Mouse (Mus musculus) liver, embryonic 13.5 days (tissue): ENCODE measurements around the gene Cdh12. TPM values are rescaled to one million over a fixed set of nuclear protein-coding genes. Genes with fewer than 3 reads are reported as not detected.
"Not testable (repeated sequence)": the region's sequence is repeated elsewhere in the genome, so short reads cannot be mapped to it uniquely, and the experiment has no call there.

Experiments used
- ATAC-seq: fragments of 200-750 bp; cut with Nextera tagmentation; 2 replicates; pipeline ENCODE4 v1.8.0; 2017; ENCODE audit warnings: low read depth, mild to moderate bottlenecking, moderate number of reproducible peaks, moderate library complexity
- DNase-seq: peaks from one replicate; pipeline ENCODE4 v3.0.0; 2022
- H3K27ac ChIP-seq: fragments of 300-500 bp; sonication (generic); 2 replicates; pipeline ENCODE4 v1.5.1; 2015; ENCODE audit warnings: moderate library complexity, mild to moderate bottlenecking, inconsistent platforms
- H3K27me3 ChIP-seq: fragments of 300-500 bp; sonication (generic); 2 replicates; pipeline ENCODE4 v1.6.1; 2015; ENCODE audit warnings: mild to moderate bottlenecking, inconsistent platforms
- H3K36me3 ChIP-seq: fragments of 300-500 bp; sonication (generic); 2 replicates; pipeline ENCODE4 v1.6.1; 2015; ENCODE audit warnings: mild to moderate bottlenecking, inconsistent platforms
- H3K4me1 ChIP-seq: fragments of 300-500 bp; sonication (generic); replicated peaks from 2 replicates; pipeline ENCODE4 v1.6.1; 2015; ENCODE audit warnings: inconsistent platforms
- H3K4me2 ChIP-seq: fragments of 300-500 bp; sonication (generic); 2 replicates; pipeline ENCODE4 v1.6.1; 2015; ENCODE audit warnings: inconsistent platforms, mild to moderate bottlenecking, moderate library complexity
- H3K4me3 ChIP-seq: fragments of 300-500 bp; sonication (generic); replicated peaks from 2 replicates; pipeline ENCODE4 v1.5.1; 2015; ENCODE audit warnings: mild to moderate bottlenecking, inconsistent platforms
- H3K9ac ChIP-seq: fragments of 300-500 bp; sonication (generic); 2 replicates; pipeline ENCODE4 v1.6.1; 2015; ENCODE audit warnings: mild to moderate bottlenecking, inconsistent platforms
- H3K9me3 ChIP-seq: fragments of 300-500 bp; sonication (generic); replicated peaks from 2 replicates; pipeline ENCODE4 v1.6.1; 2016; ENCODE audit warnings: inconsistent platforms
- WGBS: fragments of 180-500 bp; shearing (Covaris S2); methylation state at CpG from one replicate; pipeline ENCODE4 v1.1.7; 2015; ENCODE audit not compliant: insufficient replicate concordance; 5-methylcytosine and 5-hydroxymethylcytosine counted together
- polyA plus RNA-seq: library from polyadenylated mRNA; unstranded; fragments of >200 nt; fragmentation: Nextera tagmentation; extraction: Ambion mirVana; gene quantifications from 2 replicates; pipeline ENCODE4 v1.2.1, GENCODE M21; 2015

Cdh12 gene
- polyA plus RNA-seq, 1 experiment from 2014 or later: not detected

DNA sequence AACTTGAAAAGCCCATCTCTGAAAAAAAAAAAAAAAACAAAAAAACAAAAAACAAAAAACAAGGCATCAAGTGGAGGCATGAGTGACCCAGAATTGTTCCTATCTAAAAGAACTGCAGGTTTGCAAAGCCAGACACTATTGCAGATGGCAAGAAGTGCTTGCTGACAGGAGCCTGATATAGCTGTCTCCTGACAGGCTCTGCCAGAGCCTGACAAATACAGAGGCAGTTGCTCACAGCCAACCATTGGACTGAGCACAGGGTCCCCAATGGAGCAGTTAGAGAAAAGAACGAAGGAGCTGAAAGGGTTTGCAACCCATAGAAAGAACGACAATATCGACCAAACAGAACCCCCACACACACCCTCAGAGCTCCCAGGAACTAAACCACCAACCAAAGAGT lies 156.7 kb downstream of the Cdh12 start:
- ATAC-seq: not testable (repeated sequence)
- WGBS: 60% methylated on average over 3 of the region's 3 CpGs

DNA sequence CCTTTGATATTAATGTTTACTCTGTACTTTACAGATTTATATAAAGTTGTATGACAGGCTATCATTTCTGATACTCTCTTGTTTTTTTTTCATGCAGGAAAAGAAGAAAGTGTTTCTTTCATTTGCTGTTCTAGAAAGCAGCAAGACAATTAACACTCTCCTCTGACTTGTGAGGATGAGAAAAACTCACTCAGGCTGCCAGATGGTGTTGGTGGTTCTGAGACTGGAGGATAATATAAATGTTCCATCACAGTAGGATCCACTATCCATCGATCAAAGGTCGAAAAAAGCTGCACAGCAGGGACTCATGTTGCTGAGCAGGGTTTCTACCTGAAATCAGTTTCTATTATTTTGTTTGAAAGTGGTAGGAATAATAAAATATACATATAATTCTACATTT lies 185.5 kb downstream of the Cdh12 start:
- H3K36me3 ChIP-seq: no peaks in the 10 kb centered on the region
- DNase-seq (no peak), ATAC-seq (no peak)
- no peaks in the 10 kb centered on the region for H3K27me3 ChIP-seq
- H3K4me2 ChIP-seq: no peak overlapping the region
- no peaks in the 10 kb centered on the region for H3K9me3 ChIP-seq
- no peak overlapping the region for H3K4me3 ChIP-seq
- 60% methylated on average over 2 of the region's 2 CpGs for WGBS
- H3K27ac ChIP-seq: no peak overlapping the region
- H3K9ac ChIP-seq: no peak overlapping the region
- H3K4me1 ChIP-seq: no peaks in the 10 kb centered on the region

More for the DNA sequence above, 156.7 kb downstream of the Cdh12 start:
- H3K4me3 ChIP-seq, H3K36me3 ChIP-seq, H3K4me1 ChIP-seq, H3K27ac ChIP-seq, H3K9me3 ChIP-seq, DNase-seq, H3K27me3 ChIP-seq, H3K9ac ChIP-seq, H3K4me2 ChIP-seq: not testable (repeated sequence)

DNA sequence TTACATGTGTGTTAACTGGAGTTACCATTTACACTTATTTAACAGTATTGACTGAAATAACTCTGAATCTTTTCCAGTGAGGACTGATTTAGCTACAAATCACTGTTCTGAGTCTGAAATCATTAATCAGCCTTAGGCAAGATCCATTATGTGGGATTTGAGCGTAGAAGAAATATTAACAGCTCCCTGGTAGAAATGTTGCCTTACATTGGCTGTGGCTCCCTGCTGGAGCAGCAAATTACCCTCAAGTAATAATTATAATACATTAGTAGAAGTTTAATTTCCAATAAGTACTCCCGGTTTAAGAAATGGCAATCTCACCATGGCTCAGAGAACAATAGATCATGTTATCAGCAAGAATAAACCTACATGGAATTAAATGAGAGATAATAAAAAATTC lies 190.1 kb downstream of the Cdh12 start:
- no peaks in the 10 kb centered on the region for H3K36me3 ChIP-seq
- WGBS: 70% methylated on average over 2 of the region's 2 CpGs
- H3K4me1 ChIP-seq: no peaks in the 10 kb centered on the region
- no peak overlapping the region for H3K9ac ChIP-seq
- no peak overlapping the region for H3K27ac ChIP-seq
- H3K4me2 ChIP-seq: no peak overlapping the region
- H3K9me3 ChIP-seq: no peaks in the 10 kb centered on the region
- ATAC-seq (no peak), DNase-seq (no peak)
- no peaks in the 10 kb centered on the region for H3K27me3 ChIP-seq
- no peak overlapping the region for H3K4me3 ChIP-seq

DNA sequence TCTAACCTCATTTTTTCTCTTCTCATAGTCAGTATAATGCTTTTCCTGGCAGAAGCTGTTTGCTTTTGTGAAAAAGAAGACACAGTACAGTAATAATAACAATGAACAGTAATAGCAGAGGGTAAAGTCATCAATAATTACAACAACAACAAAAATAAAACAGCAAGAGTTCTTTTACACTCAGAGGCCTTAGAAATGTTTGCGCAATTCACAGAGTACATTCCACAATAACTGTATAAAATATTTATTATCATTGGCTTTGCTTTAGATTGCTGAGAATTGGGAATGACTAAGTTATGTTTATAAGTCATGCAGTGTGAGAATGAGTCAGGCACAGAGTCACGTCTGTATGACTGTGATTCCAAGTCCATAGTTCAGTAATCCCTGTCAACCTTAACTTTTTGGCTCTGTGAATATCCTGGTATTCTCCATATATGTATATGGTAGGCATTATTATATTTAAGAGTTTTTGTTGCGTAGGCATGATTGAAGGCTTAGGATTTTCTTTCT lies 193.9 kb downstream of the Cdh12 start:
- Histone ChIP-seq H3K36me3 (no peaks in the 10 kb centered on the region), H3K9me3 (no peaks in the 10 kb centered on the region), H3K4me1 (no peaks in the 10 kb centered on the region), H3K27me3 (no peaks in the 10 kb centered on the region), H3K27ac (no peak overlapping the region), H3K4me3 (no peak overlapping the region), H3K9ac (no peak overlapping the region), H3K4me2 (no peak overlapping the region)
- WGBS: 70% methylated on average over 3 of the region's 3 CpGs
- DNase-seq (no peak), ATAC-seq (no peak)

DNA sequence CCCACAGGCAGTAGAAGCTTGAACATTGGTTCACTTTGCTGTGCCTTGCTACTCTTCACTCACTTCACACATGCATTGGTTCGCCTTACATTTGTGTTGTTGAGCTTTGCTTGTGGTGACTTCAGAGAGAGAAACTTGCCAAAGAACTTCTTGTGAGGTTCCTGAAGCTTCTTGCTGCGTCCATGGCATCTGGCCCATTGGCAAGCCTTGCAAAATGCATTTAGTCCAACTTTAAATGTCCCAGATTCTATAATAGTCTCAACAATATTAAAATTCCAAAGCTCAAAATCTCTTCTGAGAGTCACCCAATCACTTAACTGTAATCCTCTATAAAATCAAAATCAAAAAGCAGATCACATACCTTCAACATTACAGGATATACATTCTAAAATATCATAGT lies 211.2 kb downstream of the Cdh12 start:
- Histone ChIP-seq H3K4me3 (no peak overlapping the region), H3K9me3 (no peaks in the 10 kb centered on the region), H3K36me3 (no peaks in the 10 kb centered on the region), H3K9ac (no peak overlapping the region), H3K27ac (no peak overlapping the region), H3K4me2 (no peak overlapping the region), H3K4me1 (no peaks in the 10 kb centered on the region), H3K27me3 (no peaks in the 10 kb centered on the region)
- DNase-seq: no peak
- WGBS: 29% methylated on average over 2 of the region's 2 CpGs
- no peak for ATAC-seq

DNA sequence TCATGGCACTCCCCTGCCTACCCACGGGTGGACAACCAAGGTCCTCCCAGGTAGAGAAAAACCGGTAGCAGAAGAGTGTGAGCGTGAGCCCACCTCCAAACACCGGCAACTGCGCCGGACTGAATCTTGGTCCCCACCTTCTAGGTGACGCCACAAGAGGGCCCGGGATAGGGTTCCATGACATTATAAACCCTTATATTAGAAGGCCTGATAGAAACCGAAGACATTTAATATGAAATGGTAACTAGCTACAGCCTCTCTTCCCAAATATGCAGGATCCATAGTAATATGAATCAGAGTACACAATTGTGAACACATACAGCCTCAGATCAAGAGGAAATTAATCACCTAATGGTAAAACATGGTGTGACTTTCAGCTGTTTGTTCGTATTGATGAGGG lies 217.6 kb downstream of the Cdh12 start, which contains the start of gene Acot10:
Acot10 (minus strand) TSS at position 101 of the 400 bp plus-strand sequence.
- H3K9ac ChIP-seq: no peak within 1 kb of the TSS
- no peak within 1 kb of the TSS for H3K4me3 ChIP-seq
- 69% methylated on average over 10 of the region's 10 CpGs for WGBS
- H3K9me3 ChIP-seq: no peaks in the 10 kb centered on the region
- H3K27me3 ChIP-seq: no peaks in the 10 kb centered on the region
- no peak within 1 kb of the TSS for H3K4me2 ChIP-seq
- DNase-seq (no peak), ATAC-seq (no peak)
- H3K27ac ChIP-seq: no peak within 1 kb of the TSS
- H3K4me1 ChIP-seq: no peaks in the 10 kb centered on the region
- no peaks in the 10 kb centered on the region for H3K36me3 ChIP-seq

DNA sequence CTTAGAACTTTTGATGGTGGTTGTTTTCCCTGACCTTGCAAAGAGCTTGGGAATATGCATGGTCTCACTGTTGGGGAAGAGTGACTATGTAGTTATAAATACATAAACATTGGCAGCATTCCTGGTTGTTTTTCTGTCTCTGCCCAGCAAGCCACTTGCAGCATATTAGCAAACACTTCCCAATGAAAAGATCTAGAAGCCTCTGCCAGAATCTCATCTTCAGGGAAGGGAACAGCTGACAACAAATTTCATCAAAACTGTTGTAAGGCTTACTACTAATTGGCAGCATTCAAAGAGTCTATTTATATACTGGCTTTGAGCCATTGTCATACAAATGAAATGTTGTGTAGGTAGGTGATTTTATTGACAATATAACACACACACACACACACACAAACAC lies 218.3 kb downstream of the Cdh12 start:
- H3K4me1 ChIP-seq: no peaks in the 10 kb centered on the region
- H3K9me3 ChIP-seq: no peaks in the 10 kb centered on the region
- DNase-seq: no peak
- no peak for ATAC-seq
- no peak overlapping the region for H3K9ac ChIP-seq
- H3K4me2 ChIP-seq: no peak overlapping the region
- no peak overlapping the region for H3K4me3 ChIP-seq
- no peak overlapping the region for H3K27ac ChIP-seq
- H3K27me3 ChIP-seq: no peaks in the 10 kb centered on the region
- H3K36me3 ChIP-seq: no peaks in the 10 kb centered on the region

DNA sequence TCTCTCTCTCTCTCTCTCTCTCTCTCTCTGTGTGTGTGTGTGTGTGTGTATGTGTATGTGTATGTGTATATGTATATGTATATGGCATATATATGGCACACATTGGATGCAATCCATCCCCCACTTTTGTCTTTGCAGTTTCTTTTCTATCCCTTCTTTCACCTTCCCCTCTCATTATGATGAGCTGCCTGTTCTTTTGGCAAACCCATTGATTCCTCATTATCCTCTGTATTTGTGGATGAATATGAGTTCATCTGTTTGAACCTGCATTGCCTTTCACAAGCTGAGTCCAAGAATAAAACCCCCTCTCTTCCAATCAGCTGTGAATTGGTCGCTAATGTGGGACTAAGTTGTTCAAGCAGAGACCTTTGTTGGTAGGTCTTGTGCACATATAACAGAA lies 218.9 kb downstream of the Cdh12 start:
- no peaks in the 10 kb centered on the region for H3K9me3 ChIP-seq
- H3K4me2 ChIP-seq: no peak overlapping the region
- H3K36me3 ChIP-seq: no peaks in the 10 kb centered on the region
- DNase-seq (no peak), ATAC-seq (no peak)
- no peaks in the 10 kb centered on the region for H3K27me3 ChIP-seq
- H3K9ac ChIP-seq: no peak overlapping the region
- 60% methylated on average over 1 of the region's 1 CpGs for WGBS
- H3K4me3 ChIP-seq: no peak overlapping the region
- H3K4me1 ChIP-seq: no peaks in the 10 kb centered on the region
- H3K27ac ChIP-seq: no peak overlapping the region

DNA sequence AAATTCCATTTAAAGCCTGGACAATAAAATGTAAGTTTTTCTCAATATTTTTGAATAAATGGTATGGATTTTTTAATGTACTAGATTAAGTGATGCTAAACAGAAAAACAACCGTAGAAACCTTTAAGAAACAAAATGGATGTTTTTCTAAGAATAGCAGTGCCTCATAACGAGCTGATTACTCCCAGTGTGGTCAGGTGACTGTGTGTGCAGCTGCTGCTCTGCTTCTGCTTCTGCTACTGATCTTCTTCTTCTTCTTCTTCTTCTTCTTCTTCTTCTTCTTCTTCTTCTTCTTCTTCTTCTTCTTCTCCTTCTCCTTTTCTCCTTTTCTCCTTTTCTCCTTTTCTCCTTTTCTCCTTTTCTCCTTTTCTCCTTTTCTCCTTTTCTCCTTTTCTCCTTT lies 220.4 kb downstream of the Cdh12 start:
- H3K4me2 ChIP-seq, ATAC-seq, H3K36me3 ChIP-seq: not testable (repeated sequence)

DNA sequence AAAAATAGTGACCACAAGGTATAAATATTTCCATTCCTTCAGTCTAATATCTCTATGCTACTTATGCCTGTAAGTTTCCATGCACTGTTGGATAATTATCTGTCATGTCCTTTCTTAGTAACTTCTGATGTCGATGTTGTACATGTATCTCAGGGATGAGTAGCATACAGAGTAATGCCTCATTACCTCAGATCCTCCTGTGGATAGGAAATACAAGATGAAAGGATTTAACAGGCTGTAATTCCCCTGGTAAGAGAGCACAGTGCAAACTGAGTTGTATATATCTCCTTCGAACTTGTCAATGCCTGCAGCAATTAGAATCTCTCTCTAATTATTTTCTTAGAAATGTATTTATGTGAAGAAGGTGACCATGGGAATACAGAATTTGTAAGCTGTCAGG lies 233.7 kb downstream of the Cdh12 start:
- Histone ChIP-seq H3K27ac (no peak overlapping the region), H3K9ac (no peak overlapping the region), H3K9me3 (no peaks in the 10 kb centered on the region), H3K27me3 (no peaks in the 10 kb centered on the region), H3K36me3 (no peaks in the 10 kb centered on the region), H3K4me1 (no peaks in the 10 kb centered on the region), H3K4me3 (no peak overlapping the region), H3K4me2 (no peak overlapping the region)
- ATAC-seq (no peak), DNase-seq (no peak)
- 49% methylated on average over 2 of the region's 2 CpGs for WGBS

More for the DNA sequence above, 220.4 kb downstream of the Cdh12 start:
- not testable (repeated sequence) for H3K9ac ChIP-seq, H3K4me3 ChIP-seq, H3K27ac ChIP-seq, H3K4me1 ChIP-seq, DNase-seq, H3K9me3 ChIP-seq, H3K27me3 ChIP-seq
- 34% methylated on average over 2 of the region's 2 CpGs for WGBS

DNA sequence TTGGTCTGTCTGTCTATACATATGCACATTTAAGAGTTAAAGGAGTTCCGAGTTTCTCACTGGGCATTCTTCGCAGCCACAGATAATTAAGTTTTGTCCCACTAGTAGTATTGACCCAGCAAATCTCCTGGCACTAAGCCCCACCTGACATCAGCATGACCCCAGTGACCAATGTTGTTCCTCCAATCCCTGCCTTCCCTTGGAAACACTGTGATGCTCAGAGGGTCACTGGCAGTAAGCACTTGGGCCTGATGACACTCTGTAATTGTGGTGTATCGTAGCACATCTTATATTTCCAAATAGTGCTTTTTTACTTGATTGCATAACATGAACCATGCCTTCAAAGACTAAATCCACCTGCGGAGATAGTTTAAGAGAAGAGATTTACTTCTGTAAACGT lies 235.1 kb downstream of the Cdh12 start:
- Histone ChIP-seq H3K36me3 (no peaks in the 10 kb centered on the region), H3K27me3 (no peaks in the 10 kb centered on the region), H3K4me2 (no peak overlapping the region), H3K9ac (no peak overlapping the region), H3K9me3 (no peaks in the 10 kb centered on the region), H3K4me1 (no peaks in the 10 kb centered on the region), H3K4me3 (no peak overlapping the region), H3K27ac (no peak overlapping the region)
- ATAC-seq (no peak), DNase-seq (no peak)
- 64% methylated on average over 5 of the region's 5 CpGs for WGBS

DNA sequence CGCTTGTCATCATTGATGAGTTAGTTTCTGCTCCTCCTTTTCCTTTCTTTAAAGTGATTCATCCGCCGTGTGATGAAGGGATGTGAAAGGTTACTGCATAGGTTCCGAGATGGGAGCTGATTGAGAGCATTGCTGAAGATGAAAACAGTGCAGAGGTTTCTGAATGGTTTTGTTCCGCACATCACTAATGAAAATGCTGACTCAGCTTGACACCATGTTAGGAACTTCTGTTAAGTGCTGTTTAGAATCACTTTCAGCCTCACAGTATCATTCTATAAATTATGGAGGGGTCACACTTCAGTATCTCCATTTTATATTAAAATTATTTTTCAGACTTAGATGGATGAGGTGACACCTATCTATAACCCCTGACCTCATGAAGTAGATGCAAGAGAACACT lies 247.2 kb downstream of the Cdh12 start:
- H3K27ac ChIP-seq: no peak overlapping the region
- H3K4me3 ChIP-seq: no peak overlapping the region
- no peak overlapping the region for H3K9ac ChIP-seq
- 65% methylated on average over 5 of the region's 5 CpGs for WGBS
- H3K36me3 ChIP-seq: no peaks in the 10 kb centered on the region
- no peak for ATAC-seq
- H3K9me3 ChIP-seq: no peaks in the 10 kb centered on the region
- H3K4me1 ChIP-seq: no peaks in the 10 kb centered on the region
- no peak for DNase-seq
- no peaks in the 10 kb centered on the region for H3K27me3 ChIP-seq
- no peak overlapping the region for H3K4me2 ChIP-seq
